Mouse (Mus musculus) layer of hippocampus, adult 9-10 months (tissue): ENCODE results near the gene Tbcd.

ENCODE experiments used
- DNase-seq: peaks from one replicate; pipeline ENCODE4 v3.0.0; 2022; ENCODE audit warnings: low spot score

Tbcd gene

DNA sequence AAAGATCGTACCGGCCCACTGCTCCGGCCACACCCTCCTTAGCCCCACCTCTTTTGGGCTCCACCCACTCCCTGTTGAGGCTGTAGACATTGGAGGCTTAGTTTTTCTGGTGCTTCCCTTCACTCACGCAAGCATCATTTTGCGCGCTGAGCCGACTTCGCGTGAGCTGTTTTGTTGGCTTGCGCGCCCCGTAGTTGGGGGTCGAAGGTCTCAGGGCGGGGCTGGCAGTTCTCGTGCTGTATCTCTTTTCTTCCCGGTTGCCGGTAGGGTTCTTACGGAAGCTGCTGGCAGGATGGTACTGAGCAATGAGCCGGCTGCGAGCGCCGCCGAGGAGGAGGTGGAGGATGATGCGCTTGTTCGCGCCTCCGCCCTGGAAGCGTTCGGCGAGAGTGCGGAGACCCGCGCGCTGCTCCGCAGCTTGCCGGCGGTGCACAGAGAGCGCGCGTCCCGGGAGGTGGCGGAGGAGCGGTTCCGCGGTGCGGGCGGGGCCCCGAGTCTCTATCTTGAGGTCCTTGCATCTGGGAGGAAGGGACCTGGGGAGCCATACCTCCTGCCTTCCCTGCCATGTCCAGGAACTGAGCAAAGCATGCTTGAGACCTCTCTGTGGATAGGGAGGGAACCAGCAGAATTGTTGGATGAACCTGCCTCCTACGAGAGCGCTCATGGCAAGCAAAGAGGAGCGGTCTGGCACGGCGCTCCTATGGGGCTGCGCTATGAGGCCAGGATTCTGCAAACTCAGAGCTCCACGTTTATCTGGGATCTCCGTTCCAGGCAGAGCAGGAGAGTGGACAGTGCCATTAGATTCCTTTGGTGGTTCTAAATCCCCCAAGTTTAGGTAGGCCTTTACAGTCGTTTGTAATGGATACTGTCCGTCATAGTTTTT, at the start of gene Tbcd:
Tbcd (plus strand) TSS at position 197 of the 883 bp plus-strand sequence.
- DNase-seq = peak; percentile 96

DNA sequence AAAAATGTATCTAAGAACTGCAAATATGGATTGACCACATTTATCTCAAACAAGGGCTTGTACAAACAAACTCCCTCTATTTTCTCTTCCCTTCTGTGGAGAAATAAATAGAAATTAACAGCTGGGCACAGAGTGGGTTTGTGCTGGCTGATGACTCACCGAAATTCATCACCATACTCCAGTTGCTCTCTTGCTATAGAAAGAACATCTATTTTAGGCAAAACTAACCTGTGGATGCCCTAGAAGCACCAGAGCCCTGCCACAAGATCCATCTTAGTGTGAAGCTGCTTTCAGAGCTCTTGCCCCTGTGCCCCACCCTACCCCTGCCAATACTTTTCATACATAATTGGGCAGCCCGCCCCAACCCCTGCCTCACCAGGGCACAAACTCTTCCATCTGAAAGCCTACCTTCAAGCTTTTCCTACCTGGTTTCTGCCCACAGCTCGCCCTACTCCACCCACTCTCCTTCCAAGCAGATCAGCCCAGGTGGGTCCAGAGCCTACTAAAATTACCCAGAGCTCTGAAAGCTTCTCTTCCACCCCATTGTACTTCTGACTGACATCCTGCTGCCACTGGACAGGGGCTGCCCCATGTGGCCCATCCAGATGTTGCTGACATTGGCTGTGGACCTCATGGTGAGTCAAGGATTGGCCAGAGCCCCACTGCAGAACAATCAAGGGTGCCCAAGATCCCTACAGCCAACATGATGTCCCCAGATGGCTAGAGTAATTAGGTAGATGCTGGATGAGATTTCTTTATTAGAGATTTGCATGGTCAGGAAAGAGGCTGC, 44.2 kb upstream of the Tbcd start:
- peak; percentile 42 for DNase-seq

DNA sequence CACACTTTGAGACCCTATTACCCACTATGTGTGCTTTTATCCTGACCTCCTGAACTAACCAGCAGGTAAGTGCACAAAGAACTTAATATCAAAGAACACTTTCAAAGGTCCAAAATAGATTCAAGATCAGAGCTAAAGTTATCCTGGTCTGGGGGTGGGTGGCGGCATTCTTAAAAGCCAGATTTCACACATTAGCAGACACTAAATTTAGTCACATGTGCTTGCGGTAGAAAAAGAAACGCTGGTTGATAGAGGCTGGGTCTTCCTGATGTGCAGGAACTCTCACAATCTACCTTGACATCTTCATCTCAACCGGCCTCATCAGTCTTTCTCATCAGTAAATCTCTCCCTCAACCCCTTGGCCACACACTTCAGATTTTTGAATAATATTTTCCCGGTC, 37.0 kb upstream of the Tbcd start:
- no peak for DNase-seq

DNA sequence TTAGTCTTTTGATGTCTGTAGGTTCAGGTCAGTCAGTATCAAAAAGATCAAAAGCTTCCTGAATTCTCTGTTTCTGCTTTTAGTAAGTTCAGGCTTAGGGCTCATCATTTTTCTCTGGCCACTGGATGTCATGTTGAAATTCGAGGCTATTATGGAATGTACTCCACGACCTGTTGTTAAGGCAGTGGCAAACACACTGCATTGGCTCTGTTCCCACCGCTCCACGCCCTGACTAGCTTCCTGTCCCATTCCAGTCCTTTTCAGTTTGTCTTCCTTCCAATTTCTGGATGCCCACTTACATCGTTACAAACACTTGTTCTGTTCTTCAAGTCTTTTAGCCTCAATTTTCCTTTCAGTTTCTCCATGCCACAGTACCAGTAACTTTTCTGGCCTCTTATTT, 36.4 kb upstream of the Tbcd start:
- DNase-seq = no peak

DNA sequence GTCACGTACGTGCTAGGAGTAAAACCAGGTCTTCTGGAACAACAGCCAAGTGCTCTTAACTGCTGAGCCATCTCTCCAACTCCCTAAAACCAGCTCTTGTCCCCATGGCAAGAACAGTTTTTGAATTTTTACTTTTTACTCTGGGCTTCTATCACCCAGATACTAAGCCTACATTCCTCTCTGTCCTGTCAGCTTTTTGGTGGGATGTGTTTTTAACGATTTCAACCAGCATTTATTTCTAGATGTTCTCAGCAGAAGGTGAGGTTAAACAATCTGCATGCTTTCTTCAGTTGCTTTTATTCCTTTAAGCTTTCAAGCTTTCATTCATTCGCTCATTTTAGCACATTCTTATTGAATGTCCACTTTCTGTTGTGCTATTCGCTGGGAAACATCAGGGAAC, 33.8 kb upstream of the Tbcd start:
- no peak for DNase-seq

DNA sequence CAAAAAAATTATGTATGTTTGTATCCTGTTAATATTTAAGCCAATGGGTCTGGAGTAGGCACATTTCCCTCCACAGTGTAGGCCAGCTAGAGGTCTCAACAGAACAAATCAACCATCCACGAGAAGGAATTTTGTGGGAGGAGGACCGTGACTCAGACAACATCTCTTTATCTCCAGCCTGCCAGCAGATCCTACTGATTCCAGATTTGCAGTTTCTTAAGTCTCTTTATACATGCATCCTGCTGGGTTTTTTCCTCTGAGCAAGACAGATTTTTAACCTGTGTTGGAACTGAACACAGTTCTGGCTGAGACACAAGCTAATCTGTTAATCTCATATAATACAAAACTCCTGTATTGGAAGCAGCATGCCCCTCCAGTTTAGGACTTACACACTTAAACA, 32.8 kb upstream of the Tbcd start:
- no peak for DNase-seq

- DNase-seq = no peak
Measured at GRCm38 (mm10) chr11:121420379-121420778, 31.4 kb upstream of the Tbcd start.

DNA sequence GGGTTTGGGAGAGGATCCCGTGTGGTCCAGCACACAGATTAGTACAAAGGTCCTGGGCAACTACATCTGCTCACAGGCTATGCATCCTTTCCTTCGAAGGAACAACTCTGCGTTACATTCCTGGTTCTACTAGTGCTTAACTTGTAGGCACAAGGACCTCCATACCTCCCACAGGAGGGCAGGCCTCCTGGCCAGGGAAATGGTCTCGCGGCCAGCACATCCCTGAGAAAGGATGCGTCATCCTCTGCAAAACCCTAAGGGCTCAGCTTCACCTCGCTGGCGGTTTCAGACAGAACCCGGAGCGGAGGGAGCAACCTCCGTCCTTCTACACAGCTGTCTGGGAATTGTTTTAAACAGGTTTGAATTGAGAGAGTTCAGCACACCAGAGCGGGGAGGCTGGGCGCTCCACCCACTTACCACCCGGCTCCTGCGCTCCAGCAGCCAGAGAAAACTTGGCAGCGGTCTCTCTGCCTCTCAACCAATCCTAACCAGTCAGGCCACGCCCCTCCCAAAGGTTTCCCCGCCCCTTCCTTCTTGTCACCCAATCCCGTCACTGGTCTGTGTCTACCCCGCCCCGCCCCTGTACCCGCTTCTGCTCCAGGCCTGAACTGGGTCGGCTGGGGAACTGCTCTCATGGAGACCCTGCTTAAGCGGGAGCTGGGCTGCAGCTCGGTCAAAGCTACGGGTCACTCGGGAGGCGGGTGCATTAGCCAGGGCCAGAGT, 30.8 kb upstream of the Tbcd start, which contains the start of gene Fn3krp:
Fn3krp (plus strand) TSS at position 572 of the 723 bp plus-strand sequence.
- peak; percentile 99 for DNase-seq

- no peak for DNase-seq
Measured at GRCm38 (mm10) chr11:121421553-121422173, 30.1 kb upstream of the Tbcd start.

- no peak for DNase-seq
Measured at GRCm38 (mm10) chr11:121433397-121433796, 18.4 kb upstream of the Tbcd start.

DNA sequence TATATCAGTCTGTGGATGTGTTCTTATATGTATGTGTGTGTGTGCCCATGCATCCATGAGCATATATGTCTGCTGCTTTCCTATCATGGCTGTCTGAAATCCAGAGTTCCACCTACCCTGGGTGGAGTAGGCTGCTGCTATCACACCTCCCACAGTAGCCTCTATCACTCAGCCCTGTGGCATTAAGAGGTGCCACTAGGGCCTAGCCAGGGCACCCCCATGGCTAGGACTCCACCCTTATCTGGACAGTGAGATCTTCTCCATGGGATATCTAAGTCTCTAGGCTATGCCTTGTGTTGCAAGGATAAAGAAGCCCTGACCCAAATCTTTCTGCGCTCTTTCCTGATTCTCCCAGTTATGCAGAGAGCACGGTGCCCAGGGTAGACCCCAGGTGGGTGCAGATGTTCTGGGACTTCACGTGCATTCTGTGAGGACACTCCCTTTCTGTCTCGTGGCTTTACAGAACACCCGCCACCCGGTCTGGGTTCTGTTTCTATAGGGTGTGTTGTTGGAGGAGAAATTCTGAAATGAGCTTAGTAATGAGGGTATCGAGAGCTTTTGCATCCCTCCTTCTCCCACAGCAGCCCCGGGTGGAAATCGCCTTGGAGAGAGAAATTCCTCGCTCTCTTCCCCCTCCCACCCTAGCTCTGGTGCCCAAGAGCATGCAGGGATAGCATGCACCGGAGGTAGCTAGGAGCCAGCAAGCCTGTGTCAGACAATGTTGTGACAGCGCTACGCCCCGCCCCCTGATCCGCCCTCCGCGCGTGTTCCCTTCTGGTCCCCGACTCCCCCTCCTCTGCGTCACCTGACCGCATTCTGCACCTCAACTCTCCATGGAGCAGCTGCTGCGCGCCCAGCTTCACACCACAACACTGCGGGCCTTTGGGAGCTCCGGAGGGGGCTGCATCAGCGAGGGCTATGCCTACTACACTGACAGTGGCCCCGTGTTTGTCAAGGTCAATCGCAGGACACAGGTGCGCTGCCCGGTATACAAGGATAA, 17.3 kb upstream of the Tbcd start, which contains the start of gene Fn3k:
Fn3k (plus strand) TSS at position 758 of the 1,000 bp plus-strand sequence.
- DNase-seq = peak; percentile 78

DNA sequence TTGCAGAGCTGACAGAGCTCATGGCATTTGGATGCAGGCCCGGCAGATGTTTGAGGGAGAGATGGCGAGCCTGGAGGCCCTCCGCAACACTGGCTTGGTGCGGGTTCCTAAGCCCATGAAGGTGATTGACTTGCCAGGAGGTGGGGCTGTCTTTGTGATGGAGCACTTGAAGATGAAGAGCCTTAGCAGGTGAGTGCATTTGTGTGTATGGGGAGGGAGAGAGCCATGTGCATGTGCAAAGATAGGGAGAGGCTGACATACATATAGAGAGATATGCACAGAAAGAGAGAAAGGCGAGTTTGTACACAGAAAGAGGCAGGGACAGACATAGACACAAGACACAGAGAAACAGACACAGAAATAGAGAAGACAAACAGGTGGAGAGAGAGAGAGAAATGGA, 14.5 kb upstream of the Tbcd start:
- DNase-seq = no peak

- DNase-seq = no peak
Measured at GRCm38 (mm10) chr11:121439686-121440292, 12.0 kb upstream of the Tbcd start.

GRCm38 (mm10) chr11:121441653-121442052, 10.1 kb upstream of the Tbcd start:
- no peak for DNase-seq

DNA sequence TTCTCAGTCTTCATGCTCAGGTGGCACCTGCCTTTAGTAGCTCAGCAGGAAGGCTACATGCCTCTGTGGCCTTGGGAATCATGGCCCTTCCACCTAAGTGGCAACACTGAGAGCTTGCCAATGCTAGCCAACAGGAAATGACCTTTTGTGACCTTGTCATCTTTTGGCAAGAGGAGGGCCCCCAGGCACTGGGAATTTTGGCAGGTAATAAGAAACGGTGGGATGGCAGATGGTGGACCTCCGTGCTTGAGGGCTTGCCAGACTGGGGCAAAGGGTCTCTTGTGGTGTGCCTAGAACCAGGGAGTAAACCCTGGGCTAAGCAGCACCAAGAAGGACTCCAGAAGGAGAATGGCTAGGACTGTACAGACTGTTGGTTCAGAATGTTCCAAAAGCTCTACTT, 9.7 kb upstream of the Tbcd start:
- no peak for DNase-seq

GRCm38 (mm10) chr11:121451216-121451726, 478 bp upstream of the Tbcd start:
- no peak for DNase-seq

DNA sequence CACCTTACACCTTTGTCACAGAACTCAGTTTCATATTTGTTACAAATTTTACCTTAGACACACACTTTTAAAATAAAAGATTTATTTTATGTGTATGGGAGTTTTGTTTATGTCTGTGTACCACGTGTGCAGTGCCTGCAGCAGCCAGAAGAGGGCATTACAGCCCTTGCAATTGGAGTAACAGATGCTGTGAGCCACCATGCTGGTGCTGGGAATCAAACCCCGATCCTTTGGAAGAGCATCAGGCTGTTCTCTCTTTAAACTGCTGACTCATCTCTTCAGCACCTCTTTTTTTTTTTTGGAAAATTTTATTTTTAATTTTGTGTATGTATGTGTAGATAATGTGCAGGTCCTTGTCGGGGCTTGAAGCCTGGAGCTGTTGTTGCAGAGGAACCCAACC, 6.1 kb downstream of the Tbcd start:
- DNase-seq = no peak

GRCm38 (mm10) chr11:121467408-121467807, 15.7 kb downstream of the Tbcd start:
- no peak for DNase-seq

DNA sequence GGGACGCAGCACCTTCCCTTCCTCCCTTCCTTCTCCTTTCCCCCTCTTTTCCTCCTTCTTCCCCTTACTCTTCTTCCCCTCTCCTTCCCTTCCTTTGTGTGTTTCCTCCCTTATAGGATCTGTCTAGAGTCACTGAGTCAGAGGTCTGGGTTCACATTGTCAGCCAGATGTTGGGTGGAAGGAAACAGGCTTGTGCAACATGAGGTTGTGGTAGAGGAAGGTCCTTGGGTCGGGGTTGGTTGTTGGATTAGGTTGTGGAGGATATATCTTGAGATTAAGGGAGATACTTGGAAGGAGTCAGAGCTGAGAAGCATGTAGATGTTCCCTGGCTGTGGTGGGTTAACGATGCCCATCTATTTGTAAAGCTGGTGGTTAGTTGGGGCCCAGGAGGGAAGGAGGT, 23.1 kb downstream of the Tbcd start:
- DNase-seq = no peak
